Mouse (Mus musculus) heart, embryonic 14.5 days (tissue): ENCODE measurements at regions not wholly inside any gene's neighbourhood (a gene's known extent, or its start where the extent isn't known, plus 50 kb on each side); places are given as distances from the start of the nearest gene placed in this dataset.
"Not testable (repeated sequence)": the region's sequence is repeated elsewhere in the genome, so short reads cannot be mapped to it uniquely, and the experiment has no call there.

ENCODE experiments used
- ATAC-seq: fragments of 200-750 bp; cut with Nextera tagmentation; 2 replicates; pipeline ENCODE4 v1.8.0; 2017; ENCODE audit warnings: low read depth, moderate TSS enrichment; ENCODE audit not compliant: insufficient number of reproducible peaks, insufficient read depth, low FRiP score
- H3K27ac ChIP-seq, 2 experiments: fragments of 200-500 bp in 1 of 2; fragments of 300-500 bp in 1 of 2; sonication (generic) in 1 of 2; replicated peaks in 1 of 2; 2 replicates each; pipeline ENCODE4 v1.5.1; 2012 to 2014; ENCODE audit warnings: low read depth in 2 of 2, low read length in 2 of 2, control low read depth in 1 of 2, mild to moderate bottlenecking in 1 of 2, mixed read lengths in 1 of 2; ENCODE audit not compliant: control insufficient read depth in 1 of 2, insufficient read depth in 1 of 2
- H3K27me3 ChIP-seq: fragments of 300-500 bp; sonication (generic); 2 replicates; pipeline ENCODE4 v1.6.1; 2014; ENCODE audit warnings: mild to moderate bottlenecking, low read length, control low read depth; ENCODE audit not compliant: control insufficient read depth, insufficient read depth
- H3K36me3 ChIP-seq: fragments of 300-500 bp; sonication (generic); 2 replicates; pipeline ENCODE4 v1.6.1; 2014; ENCODE audit warnings: mild to moderate bottlenecking, control low read depth, low read length, mixed read lengths; ENCODE audit not compliant: control insufficient read depth, insufficient read depth
- H3K4me1 ChIP-seq, 2 experiments: fragments of 200-500 bp in 1 of 2; fragments of 300-500 bp in 1 of 2; sonication (generic) in 1 of 2; 2 replicates each; pipeline ENCODE4 v1.6.1; 2012 to 2014; ENCODE audit warnings: low read length in 2 of 2, control low read depth in 1 of 2, mixed read lengths in 1 of 2; ENCODE audit not compliant: control insufficient read depth in 2 of 2, insufficient read depth in 2 of 2
- H3K4me2 ChIP-seq: fragments of 300-500 bp; sonication (generic); 2 replicates; pipeline ENCODE4 v1.6.1; 2014; ENCODE audit warnings: mild to moderate bottlenecking, low read length
- H3K4me3 ChIP-seq, 2 experiments: fragments of 200-500 bp in 1 of 2; fragments of 300-500 bp in 1 of 2; sonication (generic) in 1 of 2; 2 replicates each; pipeline ENCODE4 v1.5.1; 2012 to 2014; ENCODE audit warnings: low read length in 2 of 2, mild to moderate bottlenecking in 2 of 2, control low read depth in 1 of 2, low read depth in 1 of 2, moderate library complexity in 1 of 2; ENCODE audit not compliant: control insufficient read depth in 1 of 2, insufficient read depth in 1 of 2
- H3K9ac ChIP-seq: fragments of 300-500 bp; sonication (generic); 2 replicates; pipeline ENCODE4 v1.6.1; 2014; ENCODE audit warnings: mild to moderate bottlenecking, low read length
- H3K9me3 ChIP-seq: fragments of 300-500 bp; sonication (generic); 2 replicates; pipeline ENCODE4 v1.6.1; 2016; ENCODE audit warnings: low read length, control low read depth; ENCODE audit not compliant: control insufficient read depth
- WGBS: fragments of 180-500 bp; shearing (Covaris S2); extraction: QIAGEN DNeasy Blood & Tissue Kit; methylation state at CpG from one replicate; pipeline ENCODE4 v1.1.7; 2014; 5-methylcytosine and 5-hydroxymethylcytosine counted together

DNA sequence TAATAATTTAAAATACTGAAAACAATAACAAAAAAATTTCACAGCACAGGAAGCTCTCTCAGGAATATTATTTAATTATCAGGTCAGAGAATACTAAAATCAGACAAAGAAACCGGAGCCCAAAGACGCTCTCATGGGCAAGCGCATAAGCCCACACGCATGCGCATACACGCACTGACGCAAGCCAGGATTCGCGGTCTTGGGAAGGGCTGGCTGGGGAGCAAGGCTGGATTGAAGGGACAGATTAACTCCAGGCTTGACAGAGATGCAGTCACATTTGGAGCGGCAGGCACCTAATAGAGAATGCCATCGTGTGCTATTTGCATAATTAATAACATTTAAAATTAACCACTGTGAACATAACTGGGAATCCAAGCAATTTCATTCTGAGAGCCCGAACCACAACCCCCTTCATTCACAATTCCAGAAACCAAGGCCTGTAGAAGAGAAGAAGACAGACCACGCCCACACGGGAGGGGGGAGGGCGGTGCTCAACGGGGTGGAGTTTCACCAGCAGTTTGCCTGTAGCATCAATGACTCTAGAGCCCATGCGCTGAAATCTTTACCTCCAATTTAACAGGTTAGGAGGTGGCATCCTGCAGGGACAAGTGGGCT is 134.5 kb downstream of the Dicer1 start:
- no peaks in the 10 kb centered on the region for H3K36me3 ChIP-seq
- H3K27ac ChIP-seq: no peak overlapping the region
- 0 out of 4 replicates have a peak overlapping the region, but pooled peaks of 1 of the 2 experiments have one; percentile 0 for H3K4me3 ChIP-seq
- no peak overlapping the region for H3K9ac ChIP-seq
- H3K27me3 ChIP-seq: peaks cover 3% of the 10 kb centered on the region; the same call in 1 of the 2 replicates
- peak overlapping the region; percentile 53 for H3K4me2 ChIP-seq
- WGBS: 12% methylated on average over 17 of the region's 17 CpGs
- H3K9me3 ChIP-seq: peaks cover 4% of the 10 kb centered on the region; the same call in 1 of the 2 replicates
- no peak for ATAC-seq
- H3K4me1 ChIP-seq: peaks cover 0 to 2% of the 10 kb centered on the region in 2 experiments; a peak in 2 of 4 replicates

DNA sequence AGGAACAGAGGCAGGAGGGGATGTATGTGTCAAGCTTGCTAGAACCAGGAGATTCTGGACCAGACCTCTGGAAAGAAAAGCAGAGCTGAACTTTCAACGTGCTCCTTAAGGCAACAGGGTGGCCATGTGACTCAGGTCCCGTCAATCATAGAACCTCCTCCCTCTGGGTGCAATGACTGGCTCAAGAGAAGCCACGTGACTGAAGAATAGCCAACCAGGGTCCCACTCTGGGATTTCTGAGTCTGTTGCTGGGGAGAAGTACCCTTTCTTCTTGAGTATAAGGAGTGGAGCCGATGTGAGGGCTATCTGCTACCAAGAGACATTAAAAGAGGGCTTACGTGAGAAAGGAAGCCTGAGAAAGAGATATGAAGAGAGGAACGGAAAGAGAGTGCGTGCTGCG is 137.5 kb downstream of the Dicer1 start:
- WGBS: 37% methylated on average over 8 of the region's 8 CpGs
- Histone ChIP-seq H3K4me1 (peaks cover 0 to 2% of the 10 kb centered on the region in 2 experiments; a peak in 2 of 4 replicates), H3K4me2 (peak overlapping the region; percentile 36), H3K4me3 (0 out of 4 replicates have a peak overlapping the region, but pooled peaks of 1 of the 2 experiments have one; percentile 4), H3K27me3 (peaks cover 3% of the 10 kb centered on the region; the same call in 1 of the 2 replicates), H3K9me3 (peaks cover 5% of the 10 kb centered on the region; the same call in 1 of the 2 replicates), H3K9ac (no peak overlapping the region), H3K36me3 (no peaks in the 10 kb centered on the region), H3K27ac (no peak overlapping the region)
- ATAC-seq: peak; percentile 52; the same call in 1 of the 2 replicates

DNA sequence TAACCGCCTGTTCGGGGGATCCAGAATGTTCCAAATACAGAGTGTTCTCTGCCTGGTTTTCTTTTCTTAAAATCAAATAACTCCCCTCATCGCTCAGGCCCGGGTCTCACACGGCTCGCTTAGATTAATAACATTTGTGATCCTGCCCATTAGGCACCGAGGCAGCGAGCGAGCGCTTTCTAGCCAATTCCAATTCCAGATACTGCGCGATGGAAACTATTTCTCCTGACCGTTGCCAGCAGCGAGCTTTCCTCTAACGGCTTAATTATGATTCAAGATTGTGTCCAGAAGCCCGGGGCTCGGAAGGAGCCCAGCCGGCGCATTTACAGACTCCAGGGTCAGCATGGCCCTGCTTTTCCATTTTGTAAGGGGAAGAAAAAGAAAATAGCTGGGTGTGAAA is 136.6 kb upstream of the Gsc start:
- ATAC-seq: no peak
- 74% methylated on average over 19 of the region's 19 CpGs for WGBS
- peaks cover 12% of the 10 kb centered on the region; the same call in 1 of the 2 replicates for H3K27me3 ChIP-seq
- H3K4me2 ChIP-seq: no peak overlapping the region
- H3K4me1 ChIP-seq: peaks cover 15 to 18% of the 10 kb centered on the region in 2 experiments
- H3K27ac ChIP-seq: no peak overlapping the region
- peaks cover 5% of the 10 kb centered on the region; the same call in 1 of the 2 replicates for H3K9me3 ChIP-seq
- no peak overlapping the region for H3K9ac ChIP-seq
- no peak overlapping the region for H3K4me3 ChIP-seq
- no peaks in the 10 kb centered on the region for H3K36me3 ChIP-seq

DNA sequence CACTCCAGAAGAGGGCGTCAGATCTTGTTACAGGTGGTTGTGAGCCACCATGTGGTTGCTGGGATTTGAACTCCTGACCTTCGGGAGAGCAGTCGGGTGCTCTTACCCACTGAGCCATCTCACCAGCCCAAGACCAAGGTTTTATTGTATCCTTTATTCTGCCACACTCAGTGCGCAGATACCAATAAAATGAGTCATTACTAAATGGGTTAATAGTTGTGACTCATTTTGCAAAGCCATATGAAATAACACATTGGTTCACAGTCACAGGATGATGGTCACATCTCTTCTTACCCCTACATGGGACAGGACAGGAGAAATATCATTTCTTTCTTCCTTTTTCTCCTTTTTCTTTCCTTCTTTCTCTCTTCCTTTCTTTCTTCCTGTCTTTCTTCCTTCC is 135.8 kb upstream of the Gsc start:
- not testable (repeated sequence) for ATAC-seq, H3K36me3 ChIP-seq, H3K9ac ChIP-seq, H3K27ac ChIP-seq, H3K4me3 ChIP-seq, H3K4me2 ChIP-seq, H3K9me3 ChIP-seq
- peaks cover 12% of the 10 kb centered on the region; the same call in 1 of the 2 replicates for H3K27me3 ChIP-seq
- H3K4me1 ChIP-seq: peaks cover 17 to 18% of the 10 kb centered on the region in 2 experiments
- 91% methylated on average over 4 of the region's 4 CpGs for WGBS

- H3K36me3 ChIP-seq: no peaks in the 10 kb centered on the region
- peaks cover 12% of the 10 kb centered on the region; the same call in 1 of the 2 replicates for H3K27me3 ChIP-seq
- H3K9me3 ChIP-seq: peaks cover 3% of the 10 kb centered on the region; the same call in 1 of the 2 replicates
- no peak overlapping the region for H3K4me3 ChIP-seq
- H3K27ac ChIP-seq: no peak overlapping the region
- H3K9ac ChIP-seq: no peak overlapping the region
- no peak overlapping the region for H3K4me2 ChIP-seq
- ATAC-seq: no peak
- peaks cover 18% of the 10 kb centered on the region in 2 experiments for H3K4me1 ChIP-seq
- WGBS: 85% methylated on average over 5 of the region's 5 CpGs
Measured at GRCm38 (mm10) chr12:104607410-104607809, 134.3 kb upstream of the Gsc start.

DNA sequence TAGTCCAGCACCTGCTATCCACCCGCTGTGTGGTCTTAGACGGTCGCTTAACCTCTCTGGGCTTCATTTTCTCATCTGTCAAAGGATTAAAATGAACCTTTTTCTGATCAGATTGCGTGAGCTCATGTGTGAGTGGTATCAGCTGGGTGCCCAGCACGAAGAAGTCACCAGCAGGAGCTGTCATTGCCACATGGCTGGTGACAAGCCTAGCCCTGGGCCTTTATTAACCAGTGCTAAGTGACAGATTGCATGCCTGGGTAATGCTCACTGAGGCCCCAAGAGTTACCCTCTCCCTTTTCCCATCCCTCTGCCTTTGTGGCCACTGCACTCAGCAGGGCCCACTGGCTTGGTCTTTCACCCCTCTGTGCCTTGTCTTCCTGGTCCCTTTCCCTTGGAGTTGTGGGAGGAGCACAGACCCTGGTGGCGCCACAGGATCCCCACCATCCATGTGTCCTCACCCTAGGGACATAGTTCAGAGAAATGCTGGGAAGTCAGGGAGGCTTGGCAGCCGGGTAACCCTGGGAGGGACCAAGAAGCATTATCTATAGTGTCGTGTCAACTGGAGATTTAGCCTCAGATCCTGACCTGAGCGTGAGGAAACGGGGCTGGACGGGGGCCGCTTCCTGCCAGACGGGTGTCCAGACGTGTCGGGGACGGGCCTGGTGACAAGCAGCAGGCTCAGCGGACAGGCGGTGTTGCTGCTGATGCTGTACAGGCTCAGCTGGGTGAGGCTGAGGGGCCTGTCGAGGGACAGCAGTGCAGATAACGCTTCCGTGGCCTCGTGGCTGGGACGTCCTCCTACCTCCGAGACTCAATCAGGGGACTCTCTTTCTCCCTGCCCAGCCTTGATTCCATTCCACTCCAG is 132.6 kb upstream of the Gsc start:
- Histone ChIP-seq H3K27me3 (peaks cover 12% of the 10 kb centered on the region; the same call in 1 of the 2 replicates), H3K9me3 (0 out of 2 replicates have a peak, but pooled peaks cover 6% of the 10 kb centered on the region), H3K9ac (no peak overlapping the region), H3K4me2 (peak overlapping the region; percentile 40), H3K4me1 (peaks cover 18% of the 10 kb centered on the region in 2 experiments), H3K4me3 (no peak overlapping the region), H3K27ac (peak overlapping the region; percentile 47 to 56; a peak in 3 of 4 replicates), H3K36me3 (no peaks in the 10 kb centered on the region)
- ATAC-seq: peak; percentile 90
- WGBS: 12% methylated on average over 24 of the region's 24 CpGs

DNA sequence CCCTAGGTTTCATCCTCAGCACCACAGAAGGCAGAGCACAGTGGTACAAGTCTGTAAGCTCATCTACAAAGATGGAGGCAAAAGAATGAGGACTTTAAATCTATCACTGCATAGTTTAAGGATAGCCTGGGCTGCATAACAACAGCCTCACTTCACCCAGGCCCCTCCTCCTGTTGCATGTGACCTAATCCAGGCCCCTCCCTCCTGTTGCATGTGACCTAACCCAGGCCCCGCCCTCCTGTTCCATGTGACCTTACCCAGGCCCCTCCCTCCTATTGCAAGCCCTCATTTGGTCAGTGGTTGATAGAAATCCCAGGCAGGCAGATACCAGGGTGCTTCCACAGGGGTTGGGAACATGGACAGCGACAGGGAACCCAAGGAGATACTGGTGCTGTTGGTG is 124.9 kb upstream of the Gsc start:
- Histone ChIP-seq H3K9ac (no peak overlapping the region), H3K4me2 (no peak overlapping the region), H3K4me1 (peaks cover 8% of the 10 kb centered on the region in 2 experiments), H3K27me3 (peaks cover 16% of the 10 kb centered on the region; the same call in 1 of the 2 replicates), H3K27ac (no peak overlapping the region), H3K9me3 (0 out of 2 replicates have a peak, but pooled peaks cover 6% of the 10 kb centered on the region), H3K36me3 (no peaks in the 10 kb centered on the region), H3K4me3 (no peak overlapping the region)
- ATAC-seq: no peak
- 67% methylated on average over 2 of the region's 2 CpGs for WGBS
